Mouse (Mus musculus) adrenal gland, adult 18-20 months (tissue): ENCODE data around the gene Lmntd1. TPM values are rescaled to one million over a fixed set of nuclear protein-coding genes. Genes with fewer than 3 reads are reported as not detected.
A peak's percentile ranks its signal among the peaks of the same experiment; 100 is the strongest.

Experiments used
- DNase-seq, 2 experiments: peaks; one replicate each; pipeline ENCODE4 v3.0.0; 2021 to 2022; ENCODE audit warnings: low spot score in 2 of 2
- total RNA-seq, 2 experiments: library from RNA; stranded (reverse); gene quantifications; 1 replicate in 1 of 2; 2 replicates in 1 of 2; pipeline ENCODE4 v1.2.3; 2021

Gene Lmntd1
- total RNA-seq, 2 experiments from 2014 or later = 0.51 to 0.66 TPM

DNA sequence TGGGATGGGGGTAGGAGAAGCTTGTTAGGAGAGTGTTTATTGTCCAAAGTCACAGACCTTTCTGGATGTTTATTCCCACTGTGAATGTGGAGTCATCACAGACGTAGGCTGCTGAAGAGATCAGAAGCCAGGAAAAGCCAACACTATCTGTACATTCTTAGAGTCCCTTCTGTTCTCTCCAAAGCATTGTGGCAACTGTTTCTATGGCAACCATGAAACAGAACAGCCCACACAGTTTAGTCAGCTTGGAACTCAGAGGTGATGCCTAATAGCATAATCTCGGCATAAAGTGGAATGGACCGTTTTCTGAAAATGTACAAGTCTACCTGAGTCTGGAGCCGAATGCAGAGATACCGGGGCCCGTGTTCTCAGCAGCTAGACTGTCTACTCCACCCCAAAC lies 226.7 kb downstream of the Lmntd1 start:
- no peak for DNase-seq

GRCm38 (mm10) chr6:145382586-145383380 lies 231.3 kb downstream of the Lmntd1 start:
- no peak for DNase-seq

DNA sequence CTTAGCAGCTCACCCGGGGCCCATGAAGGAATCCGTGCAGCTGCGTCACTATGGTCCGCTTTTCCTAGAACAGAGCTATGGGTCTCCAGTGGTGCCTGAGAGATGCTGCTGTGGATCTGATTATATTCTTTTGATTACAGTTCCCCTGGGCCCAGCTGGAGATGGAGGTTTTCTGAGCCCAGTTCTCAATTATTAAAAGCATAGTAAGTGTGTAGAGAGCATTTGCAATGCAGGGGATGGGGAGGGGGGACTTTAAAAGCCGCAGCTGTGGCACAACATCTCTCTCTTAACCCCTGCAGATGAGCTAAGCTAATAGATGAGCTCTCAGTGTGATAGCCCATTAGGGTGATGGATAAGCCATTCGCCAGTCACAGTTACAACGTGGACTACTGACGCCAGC lies 233.2 kb downstream of the Lmntd1 start:
- DNase-seq = no peak

GRCm38 (mm10) chr6:145379175-145379574 lies 234.9 kb downstream of the Lmntd1 start:
- DNase-seq = no peak

GRCm38 (mm10) chr6:145378689-145379088 lies 235.4 kb downstream of the Lmntd1 start:
- DNase-seq = no peak

GRCm38 (mm10) chr6:145374372-145374771 lies 239.7 kb downstream of the Lmntd1 start:
- DNase-seq = no peak

DNA sequence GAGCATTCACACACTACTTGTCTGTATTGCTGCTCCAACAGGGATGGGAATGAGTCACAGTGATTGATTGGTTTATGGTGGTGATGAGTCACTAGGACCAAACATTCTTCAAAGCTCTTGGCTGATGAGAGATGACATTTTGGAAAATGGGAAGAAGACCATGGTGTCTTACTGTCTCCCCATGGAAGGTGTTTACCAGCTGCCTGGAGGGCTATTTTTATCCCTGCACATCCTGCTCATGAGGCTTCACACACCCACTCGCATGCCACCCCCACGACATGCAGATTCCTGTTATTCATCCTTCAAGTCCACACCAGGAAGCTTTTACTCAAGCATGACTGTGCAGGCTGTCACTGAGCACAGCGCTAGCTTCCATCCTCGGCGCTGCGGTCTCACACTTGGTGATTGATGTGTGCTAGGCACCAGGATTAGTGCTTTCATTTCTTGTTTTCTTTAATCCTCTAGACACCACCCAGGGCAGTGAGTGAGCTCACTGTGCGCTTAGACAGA lies 240.4 kb downstream of the Lmntd1 start:
- DNase-seq = peak in 1 of 2 experiments; percentile 14

DNA sequence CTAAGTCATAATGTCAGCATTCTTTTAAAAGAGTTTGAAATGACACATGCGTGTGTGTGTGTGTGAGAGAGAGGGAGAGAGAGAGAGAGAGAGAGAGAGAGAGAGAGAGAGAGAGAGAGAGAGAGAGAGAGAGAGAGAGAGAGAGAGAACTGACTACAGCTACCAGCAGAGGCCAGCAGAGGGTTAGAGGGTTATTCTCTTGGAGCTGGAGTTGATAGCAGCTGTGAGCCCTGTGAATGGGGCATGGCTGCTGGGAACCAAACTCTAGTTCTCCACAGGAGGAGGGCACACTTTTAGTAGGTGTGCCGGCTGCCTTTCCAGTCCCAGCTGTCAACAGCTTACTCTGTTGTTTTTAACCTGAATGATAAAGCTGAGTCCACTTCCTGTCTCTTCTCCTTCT lies 242.1 kb downstream of the Lmntd1 start:
- DNase-seq = no peak

- DNase-seq = no peak
Measured at GRCm38 (mm10) chr6:145371586-145371985, 242.5 kb downstream of the Lmntd1 start.

DNA sequence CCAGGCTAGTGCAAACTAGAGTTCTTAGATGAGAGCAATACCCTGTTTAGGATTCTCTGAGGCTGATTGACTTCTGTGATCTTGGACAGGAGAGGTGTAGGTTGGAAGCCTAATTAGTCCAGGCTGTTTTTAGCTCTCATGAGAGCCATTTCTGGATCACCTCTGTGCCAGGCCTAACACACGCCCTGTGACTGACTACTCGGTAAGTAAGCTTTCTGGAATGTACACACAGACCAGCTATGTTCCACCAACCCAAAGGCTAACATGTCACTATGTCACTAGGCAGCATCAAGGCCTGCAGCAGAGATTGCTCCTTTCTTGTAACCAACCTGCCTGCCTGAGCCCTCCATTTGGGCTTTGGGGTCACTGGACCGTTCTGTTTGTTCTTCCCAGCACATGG lies 243.8 kb downstream of the Lmntd1 start:
- no peak for DNase-seq

GRCm38 (mm10) chr6:145369290-145369689 lies 244.8 kb downstream of the Lmntd1 start:
- no peak for DNase-seq

DNA sequence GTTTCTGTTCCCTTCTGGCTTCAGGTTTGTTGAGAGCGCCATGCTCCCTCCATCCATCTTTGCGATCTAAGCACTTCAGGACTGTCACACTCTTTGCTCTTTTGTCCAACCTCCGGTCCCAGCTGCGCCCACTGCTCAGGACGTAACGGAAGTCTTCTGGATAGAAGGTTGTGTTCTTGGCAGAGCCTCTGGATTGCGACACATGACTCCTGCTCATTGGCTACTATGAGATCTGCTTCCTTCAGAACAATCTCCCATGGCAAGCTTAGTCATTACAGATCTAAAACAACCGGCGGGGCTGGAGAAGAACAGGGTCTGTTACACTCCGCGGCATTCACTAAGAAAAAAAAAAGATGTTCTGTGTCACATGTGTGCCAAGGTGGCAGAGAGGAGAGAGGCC lies 247.6 kb downstream of the Lmntd1 start:
- no peak for DNase-seq

DNA sequence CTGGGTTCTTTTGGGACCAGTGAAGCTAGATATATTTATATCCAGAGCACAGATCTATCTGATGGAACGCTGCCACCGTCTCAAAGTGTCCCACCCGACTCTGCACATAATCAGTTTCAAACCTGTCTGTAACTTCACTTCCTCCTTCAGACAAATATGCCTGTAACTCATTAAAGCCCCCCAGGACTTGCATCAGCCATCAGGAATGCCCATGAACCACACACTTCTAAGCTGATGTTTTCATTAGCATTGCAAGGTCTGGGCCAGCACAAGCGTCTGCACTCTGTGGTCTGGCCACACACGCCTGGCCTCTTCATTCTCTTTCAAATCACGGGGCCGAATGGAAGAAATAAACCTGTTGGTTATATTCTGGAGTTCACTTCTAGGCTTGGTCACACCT lies 250.4 kb downstream of the Lmntd1 start:
- no peak for DNase-seq

DNA sequence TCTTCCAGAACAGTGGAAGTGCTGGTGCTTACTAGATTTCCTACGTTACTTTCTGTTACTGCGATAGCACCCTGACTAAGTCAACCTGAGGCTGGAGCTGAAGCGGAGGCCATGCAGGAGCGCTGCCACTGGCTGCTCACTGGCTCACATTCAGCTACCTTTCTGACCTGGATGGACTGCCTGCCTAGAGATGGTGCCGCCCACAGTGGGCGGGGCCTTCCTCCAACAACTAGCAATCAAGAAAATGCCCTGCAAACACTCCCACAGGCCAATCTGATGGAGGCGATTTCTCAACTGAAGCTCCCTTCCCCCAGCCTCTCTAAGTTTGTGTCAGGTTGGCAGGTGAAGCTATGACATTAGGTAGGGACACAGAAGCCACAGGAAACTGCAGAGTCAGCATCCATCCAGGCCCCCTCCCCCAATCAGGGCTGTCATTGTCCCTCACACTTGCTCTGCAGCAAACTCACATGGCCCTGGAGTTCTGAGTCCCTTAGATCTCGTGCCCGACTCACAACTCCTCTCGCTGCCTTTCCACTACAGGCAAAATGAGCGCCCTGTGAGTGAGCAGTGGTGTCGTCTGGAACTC lies 252.9 kb downstream of the Lmntd1 start:
- no peak for DNase-seq

- DNase-seq = peak; percentile 40 to 48
Measured at GRCm38 (mm10) chr6:145359470-145360430, 254.4 kb downstream of the Lmntd1 start.

DNA sequence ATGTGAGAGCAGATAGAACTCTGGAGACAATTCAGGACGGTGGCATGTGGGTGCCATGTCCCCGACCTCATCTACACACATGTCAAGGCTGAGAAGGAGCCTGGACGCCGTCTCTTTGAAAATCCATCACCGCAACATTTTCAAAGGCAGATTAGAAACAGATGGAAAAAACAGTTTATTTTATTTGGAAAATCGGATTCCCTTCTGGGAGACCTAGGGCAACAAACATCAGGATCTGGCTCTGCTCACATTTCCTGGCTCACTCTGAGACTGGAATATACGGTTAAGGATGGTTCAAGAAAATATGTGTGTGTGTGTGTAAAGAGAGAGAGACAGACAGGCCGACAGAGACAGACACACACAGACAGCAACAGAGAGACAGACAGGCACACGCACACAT lies 256.1 kb downstream of the Lmntd1 start:
- DNase-seq = no peak

DNA sequence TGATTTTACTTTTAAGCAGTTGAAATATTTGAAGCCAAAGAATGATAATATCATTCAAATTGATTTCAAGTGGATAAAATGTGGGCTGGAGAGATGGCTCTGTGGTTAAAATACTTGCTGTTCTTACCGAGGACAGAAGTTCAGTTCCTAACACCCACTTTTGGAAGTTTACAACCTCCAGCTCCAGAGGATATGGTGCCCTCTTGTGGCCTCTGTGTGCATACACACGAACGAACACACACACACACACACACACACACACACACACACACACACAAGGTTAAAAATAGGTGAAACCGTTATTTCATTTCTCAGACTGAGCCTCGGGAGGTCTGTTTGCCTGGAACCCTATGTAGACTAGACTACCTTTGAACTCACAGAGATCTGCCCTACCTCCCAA lies 260.3 kb downstream of the Lmntd1 start:
- no peak for DNase-seq

- DNase-seq = no peak
Measured at GRCm38 (mm10) chr6:145352705-145353104, 261.4 kb downstream of the Lmntd1 start.

DNA sequence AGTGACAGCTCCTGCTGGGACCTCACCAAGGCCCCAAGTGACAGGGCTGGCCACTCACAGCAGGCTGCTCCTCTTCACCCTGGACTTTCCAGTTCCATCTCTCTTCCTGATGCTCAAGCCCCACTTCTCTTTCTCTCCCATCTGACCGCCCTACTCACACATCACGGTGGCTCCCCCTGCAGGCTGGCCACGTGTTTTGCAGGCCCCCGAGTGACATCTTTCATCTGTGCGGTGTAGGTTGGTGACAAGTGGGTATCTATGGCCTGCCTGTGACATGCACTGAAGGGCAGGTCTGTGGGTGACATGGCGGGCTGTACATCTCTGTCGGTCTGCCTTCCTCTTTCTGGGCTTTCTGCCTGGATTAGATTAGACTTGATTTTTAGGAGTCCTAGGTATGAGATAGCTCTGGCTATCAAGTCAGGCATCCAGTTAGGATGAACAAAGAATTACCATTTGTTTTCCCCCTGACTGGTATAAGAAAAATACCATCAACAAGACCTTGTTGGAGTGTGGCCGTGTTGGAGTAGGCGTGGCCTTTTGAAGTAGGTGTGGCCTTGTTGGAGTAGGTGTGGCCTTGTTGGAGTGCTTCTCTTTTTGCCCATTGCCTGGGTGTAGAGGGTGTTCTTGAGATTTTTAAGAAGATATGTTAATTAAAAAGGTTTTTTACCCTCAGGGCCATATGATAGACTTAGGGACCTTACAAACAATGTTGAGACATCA lies 265.8 kb downstream of the Lmntd1 start:
- peak in 1 of 2 experiments; percentile 39 for DNase-seq

DNA sequence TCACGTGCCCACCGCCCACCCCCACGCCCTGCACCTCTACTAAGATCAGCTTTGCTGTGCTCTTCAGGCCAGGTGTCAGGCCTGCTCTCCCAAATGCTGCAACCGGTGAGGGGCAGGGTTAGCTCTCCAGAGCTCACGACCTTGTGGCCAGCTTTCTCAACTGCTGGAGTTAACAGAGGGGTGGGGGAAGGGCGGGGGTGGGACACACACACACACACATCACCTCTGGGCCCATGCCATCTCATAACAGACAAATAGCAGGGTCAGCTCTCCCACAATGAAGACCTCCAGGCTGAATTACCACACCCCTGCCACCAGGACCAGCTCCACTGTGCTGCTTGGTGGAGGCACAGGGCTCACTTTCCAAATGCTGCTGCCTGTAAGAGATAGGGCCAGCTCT lies 266.5 kb downstream of the Lmntd1 start:
- no peak for DNase-seq
